Mouse (Mus musculus): Measurements from ENCODE around the gene Syvn1.

Gene Syvn1

GRCm38 (mm10) chr19:6046294-6047153 lies at the start of gene Syvn1:
TSS of gene Syvn1 (plus strand) at chr19:6046576.
- peak; percentile 97 for DNase-seq (ENCODE audit: low spot score)

DNA sequence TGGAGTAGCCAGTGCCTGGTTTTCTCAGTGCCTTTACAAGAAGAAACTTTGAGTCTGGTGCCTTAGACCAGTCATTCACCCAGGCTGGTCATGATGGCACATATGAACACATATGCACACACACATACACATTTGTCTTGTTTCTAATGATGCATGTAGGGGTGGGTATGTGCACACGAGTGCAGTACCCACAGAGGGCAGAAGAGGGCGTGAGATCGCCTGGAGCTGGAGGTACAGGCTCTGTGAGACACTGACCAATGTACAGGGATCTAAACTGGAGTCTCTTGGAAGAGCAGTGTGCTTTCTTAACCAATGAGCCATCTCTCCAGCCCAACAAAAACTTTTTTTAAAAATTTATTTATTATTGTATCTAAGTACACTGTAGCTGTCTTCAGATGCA lies 48.2 kb upstream of the Syvn1 start:
- no peak for DNase-seq (ENCODE audit: low spot score)

DNA sequence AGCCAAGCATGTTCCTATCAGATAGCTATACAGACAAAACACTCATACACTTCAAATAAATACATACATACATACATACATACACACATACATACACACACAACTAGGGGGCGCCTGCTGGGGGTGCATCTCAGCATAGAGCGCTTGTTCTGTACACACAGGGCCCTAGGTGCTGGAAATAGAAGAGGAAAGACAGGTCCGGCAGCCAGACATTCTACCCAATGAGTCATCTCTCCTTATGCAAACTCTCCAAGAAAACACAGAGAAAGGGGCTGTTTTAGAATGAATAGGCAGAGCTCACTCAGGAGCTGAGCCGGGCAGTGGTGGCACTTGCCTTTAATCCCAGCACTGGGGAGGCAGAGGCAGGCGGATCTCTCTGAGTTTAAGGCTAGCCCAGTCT lies 46.4 kb upstream of the Syvn1 start:
- no peak for DNase-seq (ENCODE audit: low spot score)

- no peak for DNase-seq (ENCODE audit: low spot score)
Observed at GRCm38 (mm10) chr19:6005541-6005940, 40.8 kb upstream of the Syvn1 start.

- DNase-seq (ENCODE audit: low spot score) = no peak
Observed at GRCm38 (mm10) chr19:6007013-6007412, 39.4 kb upstream of the Syvn1 start.

DNA sequence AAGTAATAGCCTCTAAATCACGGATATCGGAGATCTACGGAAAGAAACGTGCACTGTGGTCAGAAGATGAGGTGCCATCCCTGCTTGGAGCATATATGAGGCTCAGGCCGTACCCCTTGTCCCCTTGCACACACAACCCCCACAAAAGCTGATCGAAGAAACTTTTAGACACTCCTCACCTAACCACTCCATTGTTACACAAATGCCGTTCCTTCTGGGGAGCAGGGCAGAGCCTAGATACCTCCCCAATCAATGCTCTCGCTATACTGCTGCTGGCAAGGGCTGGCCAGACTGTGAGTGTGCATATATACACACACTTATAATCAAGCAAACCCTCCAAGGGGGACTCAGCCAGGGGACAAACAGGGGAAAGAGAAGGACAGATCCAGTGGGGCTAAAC lies 37.2 kb upstream of the Syvn1 start:
- no peak for DNase-seq (ENCODE audit: low spot score)

DNA sequence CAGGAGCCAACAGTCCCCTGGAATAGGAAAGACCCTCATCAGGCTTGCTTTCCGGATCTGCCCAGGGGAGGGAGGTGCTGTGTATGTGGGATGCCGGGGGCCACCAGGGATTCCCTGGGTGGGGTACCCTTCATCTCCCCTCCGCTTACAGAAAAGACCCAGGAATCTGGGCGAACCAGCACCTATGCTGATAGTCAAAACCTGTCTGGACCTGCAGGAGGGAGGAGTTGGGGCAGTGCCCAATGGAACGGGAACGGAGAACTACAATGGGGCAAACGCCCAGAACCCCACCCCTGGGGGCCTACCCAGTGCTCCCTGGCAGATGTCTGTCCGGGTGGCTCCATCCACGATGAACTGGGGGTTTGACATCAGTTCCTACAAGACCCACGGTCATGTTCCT lies 32.7 kb upstream of the Syvn1 start:
- DNase-seq (ENCODE audit: low spot score) = no peak

GRCm38 (mm10) chr19:6014991-6015510 lies 31.3 kb upstream of the Syvn1 start:
- DNase-seq (ENCODE audit: low spot score) = peak; percentile 78

- no peak for DNase-seq (ENCODE audit: low spot score)
Observed at GRCm38 (mm10) chr19:6015511-6016315, 30.7 kb upstream of the Syvn1 start, which contains the start of gene Capn1. TSS of gene Capn1 (minus strand) at chr19:6015897.

DNA sequence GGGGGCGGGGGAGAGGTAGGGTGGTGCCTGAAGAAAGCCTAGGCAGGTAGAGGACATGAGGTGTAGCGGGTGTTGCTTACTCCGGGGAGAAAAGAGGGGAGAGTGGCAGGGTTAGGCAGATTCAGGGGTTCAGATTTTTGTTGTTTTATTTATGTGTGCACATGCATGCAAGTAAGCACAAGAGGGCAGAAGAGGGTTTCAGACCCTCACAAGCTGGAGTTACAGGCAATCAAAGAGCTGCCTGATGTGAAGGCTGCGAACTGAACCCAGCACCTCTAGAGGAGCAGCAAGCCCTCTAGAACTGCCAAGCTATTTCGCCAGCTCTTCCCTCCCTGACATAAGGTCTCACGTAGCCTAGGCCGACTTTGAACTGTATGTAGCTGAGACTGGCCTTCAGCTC lies 29.8 kb upstream of the Syvn1 start:
- DNase-seq (ENCODE audit: low spot score) = peak; percentile 57

DNA sequence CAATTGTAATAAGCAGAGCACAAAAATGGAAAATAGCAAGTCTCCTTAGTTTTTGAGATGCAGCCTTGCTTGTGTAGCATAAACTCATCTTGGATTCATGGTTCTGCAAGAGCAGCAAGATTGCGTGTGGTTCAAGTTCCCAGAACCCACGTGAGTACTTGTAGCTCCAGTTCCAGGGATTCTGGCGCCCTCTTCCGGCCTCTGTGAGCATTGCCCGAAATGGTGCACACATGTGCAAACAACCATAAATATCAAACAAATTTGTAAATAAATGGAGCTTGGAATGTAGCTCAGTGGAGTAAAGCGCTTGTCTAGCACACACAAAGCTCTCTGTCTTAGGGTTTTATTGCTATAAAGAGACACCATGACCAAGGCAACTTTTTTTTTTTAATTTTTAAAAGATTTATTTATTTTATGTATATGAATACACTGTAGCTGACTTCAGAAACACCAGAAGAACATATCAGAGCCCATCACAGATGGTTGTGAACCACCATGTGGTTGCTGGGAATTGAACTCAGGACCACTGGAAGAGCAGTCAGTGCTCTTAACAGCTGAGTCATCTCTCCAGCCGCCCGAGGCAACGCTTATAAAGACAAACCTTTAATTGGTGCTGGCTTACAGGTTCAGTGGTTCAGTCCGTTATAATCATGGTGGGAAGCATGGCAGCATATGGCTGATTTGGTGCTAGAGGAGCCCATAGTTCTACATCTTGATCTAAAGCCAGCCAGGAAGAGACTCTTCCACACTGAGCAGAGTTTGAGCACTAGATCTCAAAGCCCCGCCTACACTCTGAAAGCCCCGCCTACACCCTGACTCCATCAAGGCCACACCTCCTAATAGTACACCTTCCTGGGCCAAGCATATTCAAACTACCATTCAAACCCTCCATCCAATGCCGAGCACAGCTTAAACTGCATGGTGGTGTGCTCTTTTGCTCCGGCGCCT lies 28.0 kb upstream of the Syvn1 start:
- peak; percentile 94 for DNase-seq (ENCODE audit: low spot score)

DNA sequence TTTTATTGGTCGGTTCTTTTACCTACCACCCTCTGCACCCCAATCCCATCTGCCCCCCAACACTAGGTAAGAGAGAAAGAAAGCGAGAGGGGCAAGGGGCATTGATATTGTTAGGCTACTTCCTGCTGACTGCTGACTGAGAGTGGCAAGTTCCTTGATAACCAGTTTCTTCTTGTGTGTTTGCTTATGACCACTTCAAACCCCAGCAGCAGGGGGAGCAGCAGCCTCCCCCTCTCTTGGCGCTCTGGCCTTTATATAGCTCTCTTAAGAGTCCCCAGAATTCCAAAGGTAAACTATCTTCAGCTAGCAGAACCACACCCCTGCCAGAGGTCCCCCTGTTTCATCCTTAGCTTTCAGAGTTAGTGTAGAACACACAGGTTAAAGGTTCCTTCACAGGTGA lies 26.1 kb upstream of the Syvn1 start:
- DNase-seq (ENCODE audit: low spot score) = no peak

- DNase-seq (ENCODE audit: low spot score) = no peak
Observed at GRCm38 (mm10) chr19:6023059-6023458, 23.3 kb upstream of the Syvn1 start.

GRCm38 (mm10) chr19:6023930-6024329 lies 22.4 kb upstream of the Syvn1 start:
- DNase-seq (ENCODE audit: low spot score) = no peak

DNA sequence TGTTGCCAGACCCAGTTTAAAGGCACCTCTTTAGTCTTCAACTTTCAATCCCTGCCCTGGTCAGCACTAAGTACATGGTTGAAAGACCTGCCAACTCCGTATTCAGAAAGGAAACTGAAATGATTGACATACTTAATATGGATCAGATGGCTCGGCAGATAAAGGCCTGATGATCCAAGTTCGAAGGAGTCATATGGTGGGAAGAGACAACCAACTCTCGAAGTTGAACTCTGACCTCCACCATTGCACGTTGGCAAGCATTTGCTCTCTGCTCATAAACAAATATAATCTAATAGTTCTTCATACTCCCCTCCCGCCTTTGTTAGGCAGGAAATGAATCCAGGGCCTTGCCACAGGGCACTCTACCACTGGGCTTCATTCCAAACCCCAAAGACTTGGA lies 17.4 kb upstream of the Syvn1 start:
- peak; percentile 79 for DNase-seq (ENCODE audit: low spot score)

DNA sequence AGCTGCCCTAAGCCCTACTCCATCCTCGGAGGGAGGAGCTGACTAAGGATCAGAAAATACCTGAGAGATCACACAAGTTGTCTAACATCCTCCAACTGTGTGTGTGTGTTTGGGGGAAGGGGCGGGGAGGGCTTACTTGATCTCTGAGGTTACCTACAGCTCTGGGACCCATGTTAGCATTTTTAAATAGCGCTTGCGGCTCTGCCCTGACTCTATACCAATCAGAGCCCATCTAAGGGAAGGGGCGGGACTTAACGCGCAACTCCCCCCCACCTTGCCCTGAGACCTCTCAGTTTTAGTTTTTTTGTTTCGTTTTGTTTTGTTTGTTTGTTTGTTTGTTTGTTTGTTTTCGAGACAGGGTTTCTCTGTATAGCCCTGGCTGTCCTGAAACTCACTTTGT lies 16.9 kb upstream of the Syvn1 start:
- no peak for DNase-seq (ENCODE audit: low spot score)

DNA sequence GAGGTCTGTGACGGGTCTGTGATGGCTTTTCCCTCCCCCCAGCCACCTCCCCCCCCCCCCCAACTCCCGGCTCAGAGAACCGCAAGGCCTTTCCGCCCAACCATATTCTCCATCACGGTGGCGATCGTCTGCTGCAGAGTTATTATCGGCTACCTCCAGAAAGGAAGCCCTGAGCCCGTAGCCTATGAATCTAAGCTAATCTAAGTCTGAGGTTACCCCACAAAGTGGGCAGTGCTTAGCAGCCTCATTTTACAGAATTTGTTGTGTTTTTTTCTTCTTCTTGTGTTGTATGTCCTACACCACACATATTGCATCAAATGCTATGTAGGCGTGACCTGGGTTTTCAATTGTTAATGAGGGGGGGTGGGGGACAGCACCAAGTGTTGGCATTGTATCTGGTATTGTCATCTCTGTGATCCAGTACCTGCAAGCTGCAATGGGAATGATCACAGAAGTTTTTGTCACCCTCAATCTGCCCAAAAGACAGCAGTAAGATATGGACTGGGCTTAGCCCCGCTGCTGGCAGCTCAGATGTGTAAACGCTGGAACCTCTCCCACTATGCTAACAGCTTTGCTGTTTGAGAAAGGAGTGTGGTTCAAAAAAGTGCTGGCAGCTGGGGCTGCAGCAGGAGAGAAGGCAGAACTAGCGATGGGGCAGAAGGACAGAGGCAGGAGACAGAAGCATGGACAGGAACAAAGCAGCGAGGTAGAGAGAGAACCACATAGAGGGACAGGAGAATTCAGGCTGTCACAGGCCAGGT lies 15.7 kb upstream of the Syvn1 start:
- DNase-seq (ENCODE audit: low spot score) = peak; percentile 81

DNA sequence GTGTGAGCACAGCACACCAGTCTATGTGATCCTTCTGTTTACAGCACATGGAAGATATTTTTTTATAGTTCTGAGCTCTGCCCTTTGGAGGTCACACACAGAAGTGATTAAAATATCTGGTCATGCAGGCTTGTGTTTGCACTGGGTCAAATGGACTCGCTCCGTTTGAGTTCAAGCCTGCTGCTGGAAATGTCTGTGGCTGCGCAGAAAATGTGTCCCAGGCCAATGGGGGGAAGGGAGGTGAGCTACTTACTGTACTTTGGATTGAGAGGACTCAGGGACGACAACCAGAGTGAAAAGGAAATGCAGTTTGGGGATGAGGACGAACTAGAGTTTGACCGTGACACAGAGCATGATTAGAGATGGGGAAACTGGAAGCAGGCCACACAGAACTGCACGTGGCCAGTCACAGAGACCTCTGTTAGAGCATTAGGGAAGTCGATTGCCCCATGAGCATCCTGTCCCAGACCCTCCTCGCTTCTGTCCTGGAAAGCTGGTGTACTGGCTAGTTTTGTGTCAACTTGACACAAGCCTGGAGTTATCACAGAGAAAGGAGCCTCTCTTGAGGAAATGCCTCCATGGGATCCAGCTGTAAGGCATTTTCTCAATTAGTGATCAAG lies 10.3 kb upstream of the Syvn1 start:
- peak; percentile 63 for DNase-seq (ENCODE audit: low spot score)

DNA sequence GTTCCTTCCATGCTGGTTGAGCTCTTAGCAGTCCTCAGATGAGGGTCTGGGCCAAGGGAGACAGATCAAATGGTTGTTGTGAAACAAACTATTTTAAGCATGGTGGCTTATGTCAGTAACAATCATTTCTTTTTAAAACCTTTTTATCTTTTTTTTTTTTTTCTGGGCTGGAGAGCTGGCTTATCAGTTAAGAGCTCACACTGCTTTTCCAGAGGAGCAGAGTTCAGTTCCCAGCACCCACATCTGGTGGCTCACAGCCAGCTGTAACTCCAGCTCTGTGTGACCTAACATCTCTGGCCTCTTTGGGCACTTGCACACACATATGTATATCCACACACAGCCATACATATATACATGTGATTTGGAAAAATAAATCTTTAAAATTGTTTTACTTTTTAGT lies 8.7 kb upstream of the Syvn1 start:
- DNase-seq (ENCODE audit: low spot score) = no peak

DNA sequence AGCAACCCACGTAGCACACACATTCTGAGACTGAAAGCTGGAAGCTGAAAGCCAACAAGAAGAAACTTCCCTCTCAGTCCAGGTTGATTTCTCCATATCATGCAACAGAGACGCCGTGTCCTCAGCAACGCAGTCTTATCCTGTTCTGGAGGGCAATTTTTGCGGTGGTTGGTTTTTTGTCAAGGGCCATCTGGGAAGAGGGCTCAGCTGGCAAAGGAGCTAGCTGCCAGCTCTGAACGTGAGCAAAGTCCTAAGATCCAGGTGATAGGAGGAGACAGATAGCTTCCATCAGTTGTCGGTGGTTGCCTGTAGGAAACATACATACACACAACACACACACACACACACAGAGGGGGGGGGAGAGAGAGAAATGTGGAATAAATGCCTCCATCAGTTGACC lies 8.1 kb upstream of the Syvn1 start:
- DNase-seq (ENCODE audit: low spot score) = no peak

DNA sequence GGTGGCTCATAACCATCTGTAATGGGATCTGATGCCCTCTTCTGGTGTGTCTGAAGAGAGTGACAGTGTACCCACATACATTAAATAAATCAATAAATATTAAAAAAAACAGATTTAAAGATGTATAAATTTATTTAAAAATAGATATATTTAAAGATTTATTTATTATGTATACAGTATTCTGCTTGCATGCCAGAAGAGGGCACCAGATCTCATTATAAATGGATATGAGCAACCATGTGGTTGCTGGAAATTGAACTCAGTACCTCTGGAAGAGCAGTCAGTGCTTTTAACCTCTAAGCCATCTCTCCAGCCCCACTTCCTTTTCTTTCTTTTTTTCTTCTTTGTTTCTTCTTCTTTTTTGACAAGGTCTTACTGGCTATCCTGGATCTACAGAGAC lies 6.4 kb upstream of the Syvn1 start:
- no peak for DNase-seq (ENCODE audit: low spot score)
